Mouse (Mus musculus) ES-Bruce4 (cell line): ENCODE measurements around the gene 4930583I09Rik.

ENCODE experiments used
- CTCF ChIP-seq: IDR thresholded peaks from one replicate; pipeline ENCODE4 v1.8.1; 2011; ENCODE audit warnings: low read depth, low read length
- EP300 ChIP-seq: IDR thresholded peaks from 2 replicates; pipeline ENCODE4 v1.6.1; 2011; ENCODE audit warnings: low read depth, low read length; ENCODE audit not compliant: insufficient read depth
- POLR2A ChIP-seq: IDR thresholded peaks from one replicate; pipeline ENCODE4 v1.8.1; 2011; ENCODE audit warnings: low read length; ENCODE audit not compliant: insufficient read depth

- TF ChIP-seq CTCF (no peak), POLR2A (no peak), EP300 (no peak)
Observed at GRCm38 (mm10) chr17:64826843-64827242, 9.0 kb downstream of the 4930583I09Rik start.
